Mouse (Mus musculus): Measurements from ENCODE around the gene Cfap52.
A peak's percentile ranks its signal among the peaks of the same experiment; 100 is the strongest.

Cfap52 gene

GRCm38 (mm10) chr11:67965242-67965883 is at the start of gene Cfap52:
TSS of gene Cfap52 (minus strand) at chr11:67965651.
- DNase-seq (ENCODE audit: low spot score): peak; percentile 80

DNA sequence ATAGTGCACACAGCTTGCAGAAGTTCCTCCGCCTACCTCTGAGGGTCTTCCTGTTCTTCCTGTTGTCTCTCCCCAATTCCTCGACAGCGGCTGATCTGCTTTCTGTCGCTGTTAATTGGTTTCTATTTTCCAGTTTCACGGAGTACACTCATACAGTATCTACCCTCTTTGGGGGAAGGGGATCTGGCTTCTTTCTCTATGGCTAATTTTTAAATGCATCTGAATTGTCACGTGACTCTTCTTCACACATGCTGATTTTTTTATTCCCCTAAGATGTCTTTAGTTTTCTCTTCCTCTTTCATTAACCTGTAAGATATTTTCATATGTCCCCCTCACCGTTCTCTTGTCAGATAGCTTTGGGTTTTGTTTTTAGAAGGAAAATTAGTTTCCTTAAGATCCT is 46.8 kb upstream of the Cfap52 start:
- no peak for DNase-seq (ENCODE audit: low spot score)

DNA sequence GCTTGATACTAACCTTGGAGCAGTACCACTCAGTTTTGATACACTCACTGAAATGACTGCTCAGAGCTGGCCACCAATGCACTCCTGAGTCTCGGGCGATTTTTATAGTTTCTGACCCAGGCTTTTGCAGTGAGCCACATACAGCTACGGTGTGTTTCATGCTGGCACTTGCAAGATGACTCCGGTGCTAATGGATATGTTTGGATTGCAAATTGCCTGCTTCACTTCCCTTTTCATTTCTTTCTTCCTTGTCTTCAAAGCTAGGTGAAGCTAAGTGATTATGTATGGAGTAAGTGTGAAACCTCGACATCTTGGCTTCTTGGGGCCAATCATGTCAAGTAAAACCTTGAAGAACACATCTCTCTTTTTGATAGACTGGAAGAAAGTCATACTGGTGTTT is 43.9 kb upstream of the Cfap52 start:
- no peak for DNase-seq (ENCODE audit: low spot score)

GRCm38 (mm10) chr11:68007645-68008044 is 42.2 kb upstream of the Cfap52 start:
- DNase-seq (ENCODE audit: low spot score): no peak

DNA sequence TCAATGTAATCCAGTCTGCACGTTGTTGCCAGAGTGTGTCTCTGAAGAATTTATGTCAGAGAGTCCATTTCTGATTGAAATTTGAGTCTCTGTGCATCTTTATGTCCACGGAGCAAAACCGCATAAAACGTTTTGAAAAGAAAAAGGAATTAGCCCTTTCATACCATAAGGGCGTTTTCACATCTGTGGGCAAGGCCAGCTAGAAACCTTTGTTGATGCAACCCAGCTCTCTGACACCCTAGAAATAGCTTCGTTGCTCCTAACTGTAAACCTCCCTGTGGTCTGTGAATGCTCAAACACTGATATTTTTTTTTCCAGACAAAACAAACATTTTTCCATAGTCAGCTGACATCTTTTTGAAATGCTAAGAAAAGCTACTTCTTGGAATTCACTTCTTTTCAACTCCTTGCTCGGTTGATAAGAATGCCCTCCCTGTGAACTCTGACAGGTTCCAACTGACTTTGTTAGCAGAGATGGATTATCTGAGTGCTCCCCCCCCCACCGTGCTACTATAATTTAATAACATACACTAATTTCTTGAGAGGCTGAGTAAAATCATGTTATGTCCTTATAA is 40.9 kb upstream of the Cfap52 start:
- no peak for DNase-seq (ENCODE audit: low spot score)

GRCm38 (mm10) chr11:68004191-68004590 is 38.7 kb upstream of the Cfap52 start:
- DNase-seq (ENCODE audit: low spot score): peak; percentile 64

- no peak for DNase-seq (ENCODE audit: low spot score)
These were observed 34.2 kb upstream of the Cfap52 start for GRCm38 (mm10) chr11:67999629-68000028.

GRCm38 (mm10) chr11:67998905-67999304 is 33.5 kb upstream of the Cfap52 start:
- no peak for DNase-seq (ENCODE audit: low spot score)

DNA sequence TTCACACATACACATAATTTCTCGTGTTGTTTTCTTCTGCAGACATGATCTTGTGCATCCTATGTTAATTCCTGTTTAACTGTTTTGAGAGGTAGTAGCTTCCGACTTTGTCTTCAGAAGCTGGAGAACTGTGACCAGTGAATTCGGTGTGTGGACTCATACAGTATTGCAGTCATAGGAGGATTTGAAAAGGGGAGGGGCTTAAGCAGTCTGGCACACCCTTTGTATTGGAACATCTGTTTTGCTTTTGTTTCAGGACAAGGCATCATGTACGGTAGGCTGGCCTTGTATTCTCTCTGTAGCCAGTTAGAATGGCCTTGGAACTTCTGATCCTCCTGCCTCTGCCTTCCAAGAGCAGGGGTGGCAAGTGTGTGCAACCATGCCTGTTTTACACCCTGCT is 30.5 kb upstream of the Cfap52 start:
- DNase-seq (ENCODE audit: low spot score): no peak

DNA sequence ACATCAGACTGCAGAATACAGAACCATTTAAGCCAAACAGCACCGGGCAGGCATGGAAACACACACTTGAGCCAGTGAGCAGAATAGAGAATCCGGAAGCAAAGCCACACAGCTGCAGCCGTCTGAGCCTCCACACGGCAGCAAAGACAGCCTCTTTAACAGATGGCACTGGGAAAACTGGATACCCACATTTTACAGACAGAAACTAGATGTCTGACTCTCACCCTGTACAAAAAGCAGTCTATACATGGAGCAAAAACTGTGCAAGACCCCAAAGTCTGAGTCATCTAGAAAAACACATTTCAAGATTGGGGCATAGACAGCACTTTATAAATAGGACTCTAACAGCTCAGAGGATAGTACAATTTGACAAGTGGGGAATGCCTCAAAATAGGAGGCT is 25.8 kb upstream of the Cfap52 start:
- DNase-seq (ENCODE audit: low spot score): no peak

- no peak for DNase-seq (ENCODE audit: low spot score)
These were observed 18.1 kb upstream of the Cfap52 start for GRCm38 (mm10) chr11:67983564-67983963.

DNA sequence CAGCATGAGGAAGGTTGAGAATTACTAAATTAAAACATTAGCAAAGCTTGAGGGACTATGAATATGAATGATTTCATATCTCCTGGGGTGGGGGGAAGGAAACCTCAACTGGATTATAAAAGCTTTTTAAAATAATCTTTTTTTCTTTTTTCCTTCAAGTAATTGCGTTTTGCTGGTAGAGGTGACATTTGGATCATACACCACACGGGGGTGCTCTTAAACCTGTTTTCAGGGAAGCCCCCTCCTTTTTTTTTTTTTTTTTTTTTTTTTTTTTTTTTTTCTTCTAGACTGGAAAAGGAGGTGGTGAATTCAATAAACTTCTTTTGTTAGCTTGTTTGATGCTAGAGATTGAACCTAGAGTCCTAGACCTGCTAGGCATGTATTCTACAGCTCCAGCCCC is 9.8 kb upstream of the Cfap52 start:
- DNase-seq (ENCODE audit: low spot score): no peak

DNA sequence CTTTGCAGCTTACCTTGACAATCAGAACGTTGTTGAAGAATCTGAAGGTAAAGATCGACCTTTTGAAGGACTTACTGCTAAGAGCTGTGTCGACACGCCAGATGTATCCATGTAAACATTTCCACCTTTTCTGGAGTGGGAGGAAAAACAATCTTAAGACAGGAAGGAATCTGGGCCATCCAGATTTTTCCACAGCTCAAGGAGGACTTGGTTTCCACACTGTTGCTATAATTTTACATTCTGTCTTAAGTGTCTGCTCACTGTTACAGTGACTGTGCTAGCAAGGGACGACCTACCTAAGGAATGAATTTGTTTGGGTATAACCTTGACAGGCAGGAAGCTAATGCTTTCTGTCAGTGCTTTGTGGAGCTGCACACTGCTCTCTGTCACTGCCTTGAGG is 7.8 kb upstream of the Cfap52 start:
- DNase-seq (ENCODE audit: low spot score): no peak

GRCm38 (mm10) chr11:67972606-67973005 is 7.2 kb upstream of the Cfap52 start:
- no peak for DNase-seq (ENCODE audit: low spot score)

DNA sequence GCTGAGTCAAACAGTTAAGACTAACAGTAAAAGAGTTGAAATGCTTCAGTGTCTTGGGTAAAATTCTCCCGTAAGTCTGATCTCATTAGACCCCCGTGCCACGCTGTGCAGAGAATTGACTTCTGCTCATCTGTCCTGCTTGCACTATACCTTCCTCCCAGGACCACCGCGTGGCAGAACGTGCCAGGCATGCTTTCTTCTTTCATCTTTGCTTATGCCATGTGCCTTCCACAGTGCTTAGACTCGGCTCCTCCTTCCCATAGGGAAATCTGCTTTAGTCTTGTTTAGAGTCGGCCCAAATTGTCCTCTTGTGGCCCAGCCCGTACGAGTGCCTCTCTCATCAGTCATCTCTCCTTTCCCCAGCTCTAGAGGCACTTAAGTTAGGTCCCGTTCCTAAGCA is 2.4 kb upstream of the Cfap52 start:
- DNase-seq (ENCODE audit: low spot score): no peak

DNA sequence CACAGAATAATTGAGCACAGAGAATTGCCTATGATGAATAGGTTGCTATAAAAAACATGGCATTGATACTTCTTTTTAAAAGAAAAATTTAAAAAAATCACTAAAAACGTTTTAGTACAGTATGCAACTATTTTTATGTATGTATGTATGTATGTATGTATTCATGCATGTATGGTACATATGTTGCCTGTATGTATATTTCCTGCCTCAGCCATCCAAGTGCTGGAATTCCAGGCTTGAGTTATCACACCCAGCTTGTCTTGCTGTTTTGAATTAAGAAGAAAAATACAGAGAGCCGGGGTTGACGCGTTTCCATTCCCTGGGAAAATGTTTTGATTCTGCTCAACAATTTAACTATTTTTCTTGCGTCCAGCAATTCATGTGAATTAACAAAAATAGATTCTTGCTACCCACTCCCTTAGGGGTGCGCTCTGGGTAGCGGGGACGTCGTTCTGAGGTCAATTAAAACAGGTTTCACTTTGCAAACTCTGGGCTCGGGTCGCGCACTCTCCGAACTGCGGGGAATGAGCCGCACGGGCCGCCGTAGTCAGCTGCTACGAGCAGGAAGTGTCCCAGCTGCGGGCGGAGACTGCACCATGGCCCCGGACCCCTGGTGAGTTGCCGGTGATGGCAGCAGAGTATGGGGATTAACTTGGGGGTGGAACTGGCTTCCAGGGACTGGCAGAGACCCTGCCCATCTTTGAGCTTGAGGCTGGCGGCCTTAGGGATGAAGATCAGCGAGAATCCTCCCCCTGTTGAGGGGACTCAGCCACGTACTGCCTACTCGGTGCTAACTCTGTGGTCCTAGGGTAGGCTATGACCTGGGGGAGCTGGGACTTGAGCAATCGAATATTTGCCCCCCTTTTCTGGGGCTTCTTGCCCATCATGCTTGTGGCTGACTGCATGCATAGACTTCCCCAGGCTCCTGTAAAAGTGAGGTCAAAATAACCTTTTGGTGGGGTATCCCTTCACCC is 741 bp upstream of the Cfap52 start, which contains the start of gene Stx8:
Stx8 (plus strand) TSS at position 289 of the 974 bp plus-strand sequence.
- DNase-seq (ENCODE audit: low spot score): peak; percentile 97

- no peak for DNase-seq (ENCODE audit: low spot score)
These were observed 1.3 kb downstream of the Cfap52 start for GRCm38 (mm10) chr11:67964110-67964509.

DNA sequence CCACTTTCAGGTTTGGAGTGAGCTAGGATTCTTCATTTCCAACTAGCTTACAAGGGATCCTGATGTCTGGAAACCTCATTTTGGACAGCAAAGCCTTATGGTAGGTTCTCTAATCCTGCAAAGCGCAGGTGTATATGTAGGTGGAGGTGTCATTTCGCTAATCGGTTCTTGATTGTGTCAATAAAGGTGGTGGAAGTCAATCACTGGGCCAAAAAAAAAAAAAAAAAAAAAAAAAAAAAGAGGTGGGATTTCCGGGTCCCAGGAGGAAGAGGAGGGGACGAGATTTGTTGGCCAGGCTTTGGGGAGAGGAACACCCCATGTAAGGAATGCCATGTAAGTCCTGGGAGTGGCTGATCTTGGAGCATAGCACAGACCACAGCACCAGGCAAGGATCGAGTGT is 11.0 kb downstream of the Cfap52 start:
- DNase-seq (ENCODE audit: low spot score): no peak

GRCm38 (mm10) chr11:67953604-67954003 is 11.8 kb downstream of the Cfap52 start:
- no peak for DNase-seq (ENCODE audit: low spot score)

DNA sequence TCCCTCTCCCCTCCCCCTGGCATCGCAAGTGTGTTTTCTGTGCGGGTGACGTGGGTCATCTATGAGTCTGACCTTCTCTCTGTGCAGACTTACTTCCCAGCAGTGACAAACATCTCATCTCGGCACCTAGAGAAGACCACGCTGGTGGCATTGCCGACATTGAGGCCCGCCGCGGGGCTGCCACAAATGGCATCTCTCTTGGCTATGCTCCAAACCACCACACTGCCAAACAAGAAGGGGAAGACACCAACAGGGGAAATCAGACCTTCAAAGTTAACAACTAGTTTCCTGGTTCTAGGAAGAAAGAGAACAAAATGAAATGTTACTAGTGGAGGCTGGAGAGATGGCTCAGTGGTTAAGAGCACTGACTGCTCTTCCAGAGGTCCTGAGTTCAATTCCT is 16.0 kb downstream of the Cfap52 start:
- DNase-seq (ENCODE audit: low spot score): no peak

DNA sequence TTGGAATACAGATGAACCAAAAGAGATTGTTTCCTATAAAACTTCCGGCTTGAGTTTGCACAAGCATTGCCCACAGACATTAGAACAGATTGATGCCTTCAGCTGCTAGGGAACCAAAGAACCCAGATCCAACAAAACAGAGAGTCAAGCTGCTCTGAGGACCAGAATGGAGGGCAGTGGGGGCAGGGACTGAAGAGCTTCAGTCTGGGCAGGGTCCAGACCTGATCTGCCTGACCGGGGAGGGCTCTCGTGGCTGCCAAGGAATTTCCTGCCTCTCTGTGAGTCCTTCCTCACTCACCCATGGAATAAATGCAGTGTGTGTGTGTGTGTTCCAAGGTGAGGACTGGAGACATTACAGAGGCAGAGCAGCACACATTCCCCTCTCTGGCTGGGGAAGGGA is 17.2 kb downstream of the Cfap52 start:
- no peak for DNase-seq (ENCODE audit: low spot score)

DNA sequence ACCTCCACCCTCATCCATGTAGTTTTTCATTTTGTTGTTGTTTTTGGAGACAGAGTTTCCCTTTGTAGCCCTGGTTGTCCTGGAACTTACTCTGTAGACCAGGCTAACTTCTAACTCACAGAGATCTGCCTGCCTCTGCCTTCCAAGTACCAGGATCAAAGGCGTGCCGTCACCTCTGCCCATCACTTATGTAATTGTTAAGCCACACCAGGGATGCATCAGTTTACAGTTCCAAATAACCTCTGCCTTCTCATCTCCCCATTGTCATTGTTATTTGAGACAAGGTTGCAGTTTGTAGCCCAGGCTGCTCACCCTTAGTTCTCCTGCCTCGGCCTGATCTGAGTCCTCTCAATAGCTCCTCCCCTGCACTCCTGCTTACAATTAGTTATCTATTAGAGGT is 33.3 kb downstream of the Cfap52 start:
- DNase-seq (ENCODE audit: low spot score): no peak
